Mouse (Mus musculus) liver, embryonic 11.5 days (tissue): Measurements from ENCODE around the gene Lipt2. TPM values are rescaled to one million over a fixed set of nuclear protein-coding genes. Genes with fewer than 3 reads are reported as not detected.
A peak's percentile ranks its signal among the peaks of the same experiment; 100 is the strongest.

Experiments
- ATAC-seq: fragments of 200-750 bp; cut with Nextera tagmentation; replicated peaks from 2 replicates; pipeline ENCODE4 v1.8.0; 2017; ENCODE audit warnings: moderate number of reproducible peaks, mild to moderate bottlenecking, moderate TSS enrichment, moderate library complexity; ENCODE audit not compliant: low FRiP score
- DNase-seq: peaks from one replicate; pipeline ENCODE4 v3.0.0-alpha.2; 2017; ENCODE audit warnings: low spot score
- H3K27ac ChIP-seq: fragments of 300-500 bp; sonication (generic); 2 replicates; pipeline ENCODE4 v1.5.1; 2014; ENCODE audit warnings: mild to moderate bottlenecking, low read depth, low read length, control low read depth
- H3K27me3 ChIP-seq: fragments of 300-500 bp; sonication (generic); replicated peaks from 2 replicates; pipeline ENCODE4 v1.6.1; 2014; ENCODE audit warnings: low read length, mixed read lengths; ENCODE audit not compliant: control insufficient read depth, insufficient read depth
- H3K36me3 ChIP-seq: fragments of 300-500 bp; sonication (generic); 2 replicates; pipeline ENCODE4 v1.6.1; 2014; ENCODE audit warnings: mild to moderate bottlenecking, low read length, moderate library complexity, mixed read lengths; ENCODE audit not compliant: control insufficient read depth, insufficient read depth
- H3K4me1 ChIP-seq: fragments of 300-500 bp; sonication (generic); replicated peaks from 2 replicates; pipeline ENCODE4 v1.6.1; 2014; ENCODE audit warnings: low read length, mixed read lengths; ENCODE audit not compliant: control insufficient read depth, insufficient read depth
- H3K4me2 ChIP-seq: fragments of 300-500 bp; sonication (generic); 2 replicates; pipeline ENCODE4 v1.6.1; 2014; ENCODE audit warnings: mild to moderate bottlenecking, control low read depth, moderate library complexity
- H3K4me3 ChIP-seq: fragments of 300-500 bp; sonication (generic); 2 replicates; pipeline ENCODE4 v1.5.1; 2014; ENCODE audit warnings: low read depth, low read length, control low read depth
- H3K9ac ChIP-seq: fragments of 300-500 bp; sonication (generic); 2 replicates; pipeline ENCODE4 v1.6.1; 2014; ENCODE audit warnings: low read depth, low read length, control low read depth
- H3K9me3 ChIP-seq: fragments of 300-500 bp; sonication (generic); 2 replicates; pipeline ENCODE4 v1.6.1; 2016; ENCODE audit warnings: low read length, inconsistent platforms, mixed read lengths; ENCODE audit not compliant: control insufficient read depth
- WGBS: fragments of 180-500 bp; shearing (Covaris S2); extraction: QIAGEN DNeasy Blood & Tissue Kit; methylation state at CpG from one replicate; pipeline ENCODE4 v1.1.7; 2014; 5-methylcytosine and 5-hydroxymethylcytosine counted together
- polyA plus RNA-seq: library from polyadenylated mRNA; unstranded; fragments of >200 nt; fragmentation: Nextera tagmentation; extraction: Ambion mirVana; gene quantifications from 2 replicates; pipeline ENCODE4 v1.2.1, GENCODE M21; 2014

Lipt2 gene
- polyA plus RNA-seq, 1 experiment from 2014 or later, result 18.1 TPM

GRCm38 (mm10) chr7:100150626-100151025 lies 8.5 kb upstream of the Lipt2 start:
- DNase-seq, result no peak

DNA sequence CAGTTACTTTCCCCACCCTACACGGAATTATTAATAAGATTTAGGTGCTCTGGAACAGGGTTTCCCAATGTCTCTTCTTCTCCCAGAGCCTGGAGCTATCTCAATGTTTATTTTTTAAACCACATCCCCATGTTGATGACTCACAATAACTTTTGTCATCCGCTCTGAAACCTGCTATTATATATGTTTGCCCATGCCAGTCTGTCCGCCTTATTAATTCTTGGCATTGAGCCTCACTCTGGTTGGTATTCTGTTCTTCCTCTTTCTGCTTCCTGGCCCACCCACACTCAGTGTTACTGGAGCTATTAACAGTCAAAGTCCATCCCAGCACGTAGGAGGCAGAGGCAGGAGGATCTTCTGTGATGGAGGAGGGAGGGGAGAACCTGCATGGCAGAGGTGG lies 1.4 kb upstream of the Lipt2 start:
- 76% methylated on average over 4 of the region's 4 CpGs for WGBS
- H3K4me2 ChIP-seq, result no peak overlapping the region

More at GRCm38 (mm10) chr7:100150626-100151025, 8.5 kb upstream of the Lipt2 start:
- H3K4me1 ChIP-seq, result no peaks in the 10 kb centered on the region
- no peak overlapping the region for H3K27ac ChIP-seq
- no peak overlapping the region for H3K9ac ChIP-seq
- no peaks in the 10 kb centered on the region for H3K27me3 ChIP-seq
- no peaks in the 10 kb centered on the region for H3K36me3 ChIP-seq
- H3K9me3 ChIP-seq, result no peaks in the 10 kb centered on the region
- ATAC-seq, result no peak
- H3K4me2 ChIP-seq, result no peak overlapping the region
- H3K4me3 ChIP-seq, result no peak overlapping the region
- 80% methylated on average over 11 of the region's 11 CpGs for WGBS

GRCm38 (mm10) chr7:100160006-100160405 lies 929 bp downstream of the Lipt2 start:
- 65% methylated on average over 7 of the region's 7 CpGs for WGBS
- no peak for ATAC-seq
- peak overlapping the region; percentile 83 for H3K9ac ChIP-seq
- H3K27me3 ChIP-seq, result no peaks in the 10 kb centered on the region
- peak overlapping the region; percentile 83 for H3K4me2 ChIP-seq
- no peaks in the 10 kb centered on the region for H3K36me3 ChIP-seq
- peaks cover 7% of the 10 kb centered on the region; the same call in 1 of the 2 replicates for H3K4me1 ChIP-seq
- no peaks in the 10 kb centered on the region for H3K9me3 ChIP-seq
- no peak for DNase-seq
- H3K4me3 ChIP-seq, result peak overlapping the region; percentile 79
- no peak overlapping the region for H3K27ac ChIP-seq

More for the DNA sequence above, 1.4 kb upstream of the Lipt2 start:
- Histone ChIP-seq H3K9me3 (no peaks in the 10 kb centered on the region), H3K27me3 (no peaks in the 10 kb centered on the region), H3K36me3 (no peaks in the 10 kb centered on the region), H3K27ac (no peak overlapping the region), H3K9ac (no peak overlapping the region), H3K4me3 (no peak overlapping the region), H3K4me1 (peaks cover 7% of the 10 kb centered on the region; the same call in 1 of the 2 replicates)
- ATAC-seq, result no peak
- DNase-seq, result no peak

GRCm38 (mm10) chr7:100163506-100163905 lies 4.4 kb downstream of the Lipt2 start:
- H3K9me3 ChIP-seq, result no peaks in the 10 kb centered on the region
- 84% methylated on average over 4 of the region's 4 CpGs for WGBS
- no peaks in the 10 kb centered on the region for H3K27me3 ChIP-seq
- no peak for ATAC-seq
- H3K4me3 ChIP-seq, result no peak overlapping the region
- peaks cover 7% of the 10 kb centered on the region; the same call in 1 of the 2 replicates for H3K4me1 ChIP-seq
- no peak overlapping the region for H3K9ac ChIP-seq
- H3K27ac ChIP-seq, result no peak overlapping the region
- DNase-seq, result no peak
- H3K36me3 ChIP-seq, result no peaks in the 10 kb centered on the region
- H3K4me2 ChIP-seq, result no peak overlapping the region

GRCm38 (mm10) chr7:100168654-100169053 lies 9.6 kb downstream of the Lipt2 start:
- H3K4me1 ChIP-seq, result no peaks in the 10 kb centered on the region
- no peaks in the 10 kb centered on the region for H3K9me3 ChIP-seq
- no peak overlapping the region for H3K4me3 ChIP-seq
- ATAC-seq, result no peak
- no peak for DNase-seq
- no peak overlapping the region for H3K27ac ChIP-seq
- H3K36me3 ChIP-seq, result no peaks in the 10 kb centered on the region
- WGBS, result 58% methylated on average over 11 of the region's 11 CpGs
- H3K4me2 ChIP-seq, result no peak overlapping the region
- H3K27me3 ChIP-seq, result no peaks in the 10 kb centered on the region
- no peak overlapping the region for H3K9ac ChIP-seq

DNA sequence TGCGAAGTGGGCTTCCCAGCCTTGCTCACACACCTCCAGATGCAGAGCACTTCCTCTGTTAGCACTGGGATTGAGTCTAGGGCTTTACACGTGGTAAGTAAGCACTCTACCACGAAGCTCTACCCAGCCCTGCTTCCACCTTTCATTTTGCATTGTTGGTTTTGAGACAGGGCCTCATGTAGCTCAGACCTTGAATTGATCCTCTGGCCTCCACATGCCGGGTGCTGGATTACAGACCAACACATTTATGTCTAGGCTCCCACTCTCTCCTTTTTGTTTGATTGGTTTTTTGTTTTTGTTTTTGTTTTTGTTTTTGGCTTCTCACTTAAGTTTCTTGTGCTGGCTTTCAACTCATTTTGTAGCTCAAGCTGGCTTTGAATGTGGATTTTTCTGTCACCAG lies 11.7 kb downstream of the Lipt2 start:
- Histone ChIP-seq H3K4me3 (no peak overlapping the region), H3K36me3 (no peaks in the 10 kb centered on the region), H3K27ac (no peak overlapping the region), H3K9ac (no peak overlapping the region), H3K9me3 (no peaks in the 10 kb centered on the region), H3K4me1 (no peaks in the 10 kb centered on the region), H3K27me3 (no peaks in the 10 kb centered on the region), H3K4me2 (no peak overlapping the region)
- no peak for ATAC-seq
- no peak for DNase-seq
- WGBS, result 49% methylated on average over 4 of the region's 4 CpGs

DNA sequence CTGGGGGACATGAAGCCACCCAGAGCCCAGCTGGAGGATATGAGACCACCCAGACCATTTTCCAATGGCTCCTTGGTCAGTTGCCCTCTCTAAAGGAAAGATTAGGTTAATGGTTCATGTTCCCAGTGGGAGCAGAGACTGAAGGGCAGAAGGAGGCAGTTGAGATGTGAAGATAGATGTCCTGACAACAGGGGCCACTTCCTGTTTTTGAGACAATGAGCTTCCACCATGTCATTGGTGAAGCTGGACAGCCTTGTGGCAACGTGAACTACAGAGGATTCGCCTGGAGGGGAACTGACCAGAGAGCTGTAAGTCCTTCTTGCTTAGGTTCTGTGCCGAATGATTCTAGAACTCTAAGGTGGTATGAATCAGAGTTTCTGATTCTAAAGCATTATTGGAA lies 17.2 kb downstream of the Lipt2 start, which contains the start of gene Kcne3:
Gene Kcne3 (plus strand): TSS at position 234 of the 400 bp plus-strand sequence.
- no peak within 1 kb of the TSS for H3K4me2 ChIP-seq
- no peak within 1 kb of the TSS for H3K9ac ChIP-seq
- no peak within 1 kb of the TSS for H3K4me3 ChIP-seq
- peaks cover 27% of the 10 kb centered on the region for H3K27me3 ChIP-seq
- H3K36me3 ChIP-seq, result no peaks in the 10 kb centered on the region
- no peak for DNase-seq
- peaks cover 22% of the 10 kb centered on the region for H3K4me1 ChIP-seq
- 38% methylated on average over 3 of the region's 3 CpGs for WGBS
- no peaks in the 10 kb centered on the region for H3K9me3 ChIP-seq
- H3K27ac ChIP-seq, result no peak within 1 kb of the TSS
- no peak for ATAC-seq

DNA sequence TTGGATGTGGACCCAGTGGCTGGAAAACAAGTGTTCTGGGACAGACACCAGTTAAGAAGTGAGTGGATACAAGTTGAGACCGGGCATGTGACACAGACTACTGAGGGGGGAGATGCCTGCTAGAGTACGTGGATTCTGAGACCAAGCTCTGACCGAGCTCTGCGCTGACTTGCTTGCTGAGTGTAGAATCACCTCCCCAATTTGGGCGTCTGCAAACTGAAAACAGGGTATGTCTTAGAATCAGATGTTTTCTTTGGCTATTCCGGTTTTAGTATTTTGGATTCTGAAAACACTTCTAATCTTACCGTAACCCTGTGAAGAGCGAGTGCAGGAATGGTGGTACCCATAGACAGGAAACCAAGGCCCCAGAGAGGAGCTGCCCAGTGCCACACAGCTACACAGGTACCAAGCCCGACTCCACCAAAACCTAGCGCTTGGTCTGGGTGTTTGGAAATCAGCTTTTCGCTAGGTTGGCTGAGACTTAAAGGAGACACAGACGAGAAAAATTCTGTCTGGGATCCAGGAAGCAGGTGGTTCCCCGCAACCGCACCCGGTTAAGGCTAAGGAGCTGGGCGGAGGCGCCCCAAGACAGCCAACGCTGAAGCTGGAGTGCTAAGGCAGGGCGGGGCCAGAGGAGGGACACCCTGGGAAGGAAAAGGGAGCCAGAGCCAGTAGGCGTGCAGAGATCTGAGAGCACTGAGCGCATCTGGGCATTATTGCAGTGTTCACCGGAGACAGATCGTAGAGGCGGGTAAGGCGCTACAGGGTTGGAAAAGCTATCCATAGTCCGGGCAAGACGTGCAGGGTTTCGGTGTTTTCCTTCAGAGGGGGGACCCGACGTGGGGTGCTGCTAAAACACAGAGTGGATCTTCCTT lies 19.2 kb downstream of the Lipt2 start:
- H3K4me3 ChIP-seq, result peak overlapping the region; percentile 43
- H3K4me1 ChIP-seq, result peaks cover 22% of the 10 kb centered on the region
- H3K27me3 ChIP-seq, result peaks cover 32% of the 10 kb centered on the region
- no peaks in the 10 kb centered on the region for H3K9me3 ChIP-seq
- 8% methylated on average over 30 of the region's 30 CpGs for WGBS
- DNase-seq, result peak; percentile 60
- H3K9ac ChIP-seq, result peak overlapping the region; percentile 17; the same call in 1 of the 2 replicates
- peak; percentile 68 for ATAC-seq
- no peaks in the 10 kb centered on the region for H3K36me3 ChIP-seq
- peak overlapping the region; percentile 89 for H3K4me2 ChIP-seq
- H3K27ac ChIP-seq, result no peak overlapping the region

DNA sequence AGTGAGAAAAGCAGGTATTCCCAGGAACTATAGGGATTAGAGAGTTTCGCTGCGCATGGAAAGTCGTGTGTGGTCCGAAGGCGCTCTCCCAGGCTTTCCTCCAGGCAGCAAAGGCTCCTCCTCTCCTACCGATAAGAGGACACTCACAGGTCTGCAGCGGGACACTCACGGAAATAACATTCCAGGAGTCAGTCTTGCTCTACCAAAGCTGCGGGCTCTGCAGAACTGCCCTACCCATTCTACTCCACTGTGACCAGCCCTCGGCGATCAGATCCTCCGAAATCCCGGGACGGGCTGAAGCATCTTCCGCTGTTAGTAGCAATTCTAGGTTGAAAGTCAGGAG lies 19.8 kb downstream of the Lipt2 start:
- Histone ChIP-seq H3K9ac (peak overlapping the region; percentile 17; the same call in 1 of the 2 replicates), H3K4me3 (peak overlapping the region; percentile 43), H3K27me3 (peaks cover 32% of the 10 kb centered on the region), H3K36me3 (no peaks in the 10 kb centered on the region), H3K9me3 (no peaks in the 10 kb centered on the region), H3K27ac (no peak overlapping the region), H3K4me1 (peaks cover 22% of the 10 kb centered on the region), H3K4me2 (peak overlapping the region; percentile 89)
- peak; percentile 47 for DNase-seq
- 0 out of 2 replicates have a peak, but pooled peaks have one; percentile 15 for ATAC-seq
- 2% methylated on average over 15 of the region's 15 CpGs for WGBS
